Mouse (Mus musculus): Measurements from ENCODE around the gene Fstl1. TPM values are rescaled to one million over a fixed set of nuclear protein-coding genes. Genes with fewer than 3 reads are reported as not detected.

Gene Fstl1
- total RNA-seq, 1 experiment = 87.6 TPM

GRCm38 (mm10) chr16:37813691-37814382 is 37.2 kb downstream of the Fstl1 start:
- TF ChIP-seq MAFK (IDR thresholded peaks at IDR 0.05; ENCODE audit: insufficient read depth, low read depth, low read length) (no peak), CHD2 (IDR thresholded peaks at IDR 0.05; ENCODE audit: low read depth, low read length) (no peak), HCFC1 (IDR thresholded peaks at IDR 0.05; ENCODE audit: borderline replicate concordance, insufficient read depth, low read length) (no peak), ZC3H11A (IDR thresholded peaks at IDR 0.05; ENCODE audit: borderline replicate concordance, low read depth, low read length) (no peak)
- no peak for DNase-seq (ENCODE audit: low read depth, low spot score)
- Histone ChIP-seq H3K36me3 (ENCODE audit: control insufficient read depth, insufficient read depth, low read length, poor library complexity, severe bottlenecking) (peaks cover 4% of the 10 kb centered on the region; the same call in 1 of the 2 replicates), H3K4me3 (ENCODE audit: insufficient read depth in 1 of 2, low read depth in 1 of 2, low read length in 2 of 2, poor library complexity in 1 of 2, severe bottlenecking in 1 of 2) (no peak overlapping the region), H3K9ac (ENCODE audit: insufficient read depth, low read depth, low read length, poor library complexity, severe bottlenecking) (no peak overlapping the region), H3K27ac (ENCODE audit: insufficient read depth, low read depth, low read length, poor library complexity, severe bottlenecking) (no peak overlapping the region; the same call in 1 of the 2 replicates), H3K4me1 (ENCODE audit: control insufficient read depth in 2 of 2, insufficient read depth in 2 of 2, low read length in 2 of 2, poor library complexity in 1 of 2) (peaks cover 0 to 15% of the 10 kb centered on the region in 2 experiments; a peak in 2 of 4 replicates), H3K9me3 (ENCODE audit: control insufficient read depth, insufficient read depth, low read depth, low read length) (no peaks in the 10 kb centered on the region)
- in situ Hi-C loops (cut with MboI; ENCODE audit: low sequenced_read_pairs in 2 of 2, unreplicated experiment in 2 of 2) = no loop called here

GRCm38 (mm10) chr16:37814383-37814971 is 37.8 kb downstream of the Fstl1 start:
- no peak overlapping the region for H3K27ac ChIP-seq (ENCODE audit: insufficient read depth, low read depth, low read length, poor library complexity, severe bottlenecking)
- peak; percentile 28 for DNase-seq (ENCODE audit: low read depth, low spot score)
- no peak overlapping the region for H3K4me3 ChIP-seq (ENCODE audit: insufficient read depth in 1 of 2, low read depth in 1 of 2, low read length in 2 of 2, poor library complexity in 1 of 2, severe bottlenecking in 1 of 2)
- peaks cover 0 to 10% of the 10 kb centered on the region in 2 experiments; a peak in 2 of 4 replicates for H3K4me1 ChIP-seq (ENCODE audit: control insufficient read depth in 2 of 2, insufficient read depth in 2 of 2, low read length in 2 of 2, poor library complexity in 1 of 2)
- TF ChIP-seq MAFK (IDR thresholded peaks at IDR 0.05; ENCODE audit: insufficient read depth, low read depth, low read length) (no peak), ZNF384 (IDR thresholded peaks at IDR 0.05; ENCODE audit: low read depth, low read length) (peak; percentile 81)
- H3K36me3 ChIP-seq (ENCODE audit: control insufficient read depth, insufficient read depth, low read length, poor library complexity, severe bottlenecking) = peaks cover 4% of the 10 kb centered on the region; the same call in 1 of the 2 replicates
- in situ Hi-C loops (cut with MboI; ENCODE audit: low sequenced_read_pairs in 2 of 2, unreplicated experiment in 2 of 2) = no loop called here
- no peak overlapping the region; the same call in 1 of the 2 replicates for H3K9ac ChIP-seq (ENCODE audit: insufficient read depth, low read depth, low read length, poor library complexity, severe bottlenecking)
- no peaks in the 10 kb centered on the region for H3K9me3 ChIP-seq (ENCODE audit: control insufficient read depth, insufficient read depth, low read depth, low read length)

DNA sequence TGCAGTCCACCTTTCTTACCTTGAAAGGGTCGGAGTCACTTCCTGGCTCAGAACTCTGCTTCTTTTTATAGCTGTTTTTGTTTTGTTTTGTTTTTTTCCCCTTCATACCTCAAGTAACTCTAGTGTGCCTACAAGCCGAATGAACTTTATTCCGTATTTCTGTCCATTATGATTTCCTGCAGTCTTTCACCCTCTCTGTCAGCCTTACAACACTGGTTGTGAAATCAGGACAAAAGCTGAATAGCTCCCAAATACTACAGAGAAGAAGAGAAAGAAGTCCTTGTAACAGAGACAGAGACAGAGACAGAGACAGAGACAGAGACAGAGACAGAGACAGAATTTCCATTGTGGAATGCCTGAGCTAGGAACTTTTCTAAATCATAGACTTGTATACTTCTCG is 41.3 kb downstream of the Fstl1 start:
- H3K4me1 ChIP-seq (ENCODE audit: control insufficient read depth in 2 of 2, insufficient read depth in 2 of 2, low read length in 2 of 2, poor library complexity in 1 of 2) = peaks cover 0 to 5% of the 10 kb centered on the region in 2 experiments; a peak in 2 of 4 replicates
- in situ Hi-C loops (cut with MboI; ENCODE audit: low sequenced_read_pairs in 2 of 2, unreplicated experiment in 2 of 2) = no loop called here
- TF ChIP-seq ZNF384 (IDR thresholded peaks at IDR 0.05; ENCODE audit: low read depth, low read length) (no peak), CHD2 (IDR thresholded peaks at IDR 0.05; ENCODE audit: low read depth, low read length) (no peak), MAFK (IDR thresholded peaks at IDR 0.05; ENCODE audit: insufficient read depth, low read depth, low read length) (no peak), HCFC1 (IDR thresholded peaks at IDR 0.05; ENCODE audit: borderline replicate concordance, insufficient read depth, low read length) (no peak), ZC3H11A (IDR thresholded peaks at IDR 0.05; ENCODE audit: borderline replicate concordance, low read depth, low read length) (no peak)
- H3K9ac ChIP-seq (ENCODE audit: insufficient read depth, low read depth, low read length, poor library complexity, severe bottlenecking) = no peak overlapping the region
- no peak overlapping the region for H3K27ac ChIP-seq (ENCODE audit: insufficient read depth, low read depth, low read length, poor library complexity, severe bottlenecking)
- no peaks in the 10 kb centered on the region for H3K9me3 ChIP-seq (ENCODE audit: control insufficient read depth, insufficient read depth, low read depth, low read length)
- H3K36me3 ChIP-seq (ENCODE audit: control insufficient read depth, insufficient read depth, low read length, poor library complexity, severe bottlenecking) = peaks cover 10% of the 10 kb centered on the region
- no peak for DNase-seq (ENCODE audit: low read depth, low spot score)
- no peak overlapping the region for H3K4me3 ChIP-seq (ENCODE audit: insufficient read depth in 1 of 2, low read depth in 1 of 2, low read length in 2 of 2, poor library complexity in 1 of 2, severe bottlenecking in 1 of 2)

DNA sequence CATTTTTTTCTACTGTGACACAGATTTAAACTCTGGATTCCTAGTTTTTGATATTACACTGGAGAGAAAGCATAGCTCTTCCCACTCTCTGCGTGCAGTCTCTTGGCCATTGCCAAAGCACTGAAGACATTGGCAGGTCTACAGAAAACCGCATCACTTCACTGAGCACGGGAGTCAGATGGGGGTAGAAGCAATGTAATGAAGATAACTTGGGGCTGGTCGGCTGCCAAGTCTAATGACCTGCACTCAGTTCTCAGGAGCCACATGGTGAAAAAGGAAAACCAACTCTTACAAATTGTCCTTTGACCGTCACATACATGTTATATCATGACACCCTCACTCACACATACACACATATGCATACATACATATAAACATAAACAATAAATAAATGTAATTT is 47.3 kb downstream of the Fstl1 start:
- Histone ChIP-seq H3K9me3 (ENCODE audit: control insufficient read depth, insufficient read depth, low read depth, low read length) (no peaks in the 10 kb centered on the region), H3K4me1 (ENCODE audit: control insufficient read depth in 2 of 2, insufficient read depth in 2 of 2, low read length in 2 of 2, poor library complexity in 1 of 2) (no peaks in the 10 kb centered on the region), H3K36me3 (ENCODE audit: control insufficient read depth, insufficient read depth, low read length, poor library complexity, severe bottlenecking) (peaks cover 25% of the 10 kb centered on the region), H3K9ac (ENCODE audit: insufficient read depth, low read depth, low read length, poor library complexity, severe bottlenecking) (no peak overlapping the region), H3K4me3 (ENCODE audit: insufficient read depth in 1 of 2, low read depth in 1 of 2, low read length in 2 of 2, poor library complexity in 1 of 2, severe bottlenecking in 1 of 2) (no peak overlapping the region), H3K27ac (ENCODE audit: insufficient read depth, low read depth, low read length, poor library complexity, severe bottlenecking) (no peak overlapping the region)
- TF ChIP-seq MAFK (IDR thresholded peaks at IDR 0.05; ENCODE audit: insufficient read depth, low read depth, low read length) (no peak), ZC3H11A (IDR thresholded peaks at IDR 0.05; ENCODE audit: borderline replicate concordance, low read depth, low read length) (no peak), HCFC1 (IDR thresholded peaks at IDR 0.05; ENCODE audit: borderline replicate concordance, insufficient read depth, low read length) (no peak), CHD2 (IDR thresholded peaks at IDR 0.05; ENCODE audit: low read depth, low read length) (no peak), ZNF384 (IDR thresholded peaks at IDR 0.05; ENCODE audit: low read depth, low read length) (no peak)
- in situ Hi-C loops (cut with MboI; ENCODE audit: low sequenced_read_pairs in 2 of 2, unreplicated experiment in 2 of 2) = no loop called here
- DNase-seq (ENCODE audit: low read depth, low spot score) = no peak
